Mouse (Mus musculus) MN1 (cell line): ENCODE results near the gene Tigd3.
"Not testable (repeated sequence)": the region's sequence is repeated elsewhere in the genome, so short reads cannot be mapped to it uniquely, and the experiment has no call there.

Source experiments
- DNase-seq: peaks from one replicate; pipeline ENCODE4 v3.0.0-alpha.2; 2016; ENCODE audit warnings: low spot score

Tigd3 gene

GRCm38 (mm10) chr19:5922119-5922942 is 28.4 kb upstream of the Tigd3 start:
- DNase-seq: no peak

- no peak for DNase-seq
Observed at GRCm38 (mm10) chr19:5921715-5922114, 27.8 kb upstream of the Tigd3 start.

DNA sequence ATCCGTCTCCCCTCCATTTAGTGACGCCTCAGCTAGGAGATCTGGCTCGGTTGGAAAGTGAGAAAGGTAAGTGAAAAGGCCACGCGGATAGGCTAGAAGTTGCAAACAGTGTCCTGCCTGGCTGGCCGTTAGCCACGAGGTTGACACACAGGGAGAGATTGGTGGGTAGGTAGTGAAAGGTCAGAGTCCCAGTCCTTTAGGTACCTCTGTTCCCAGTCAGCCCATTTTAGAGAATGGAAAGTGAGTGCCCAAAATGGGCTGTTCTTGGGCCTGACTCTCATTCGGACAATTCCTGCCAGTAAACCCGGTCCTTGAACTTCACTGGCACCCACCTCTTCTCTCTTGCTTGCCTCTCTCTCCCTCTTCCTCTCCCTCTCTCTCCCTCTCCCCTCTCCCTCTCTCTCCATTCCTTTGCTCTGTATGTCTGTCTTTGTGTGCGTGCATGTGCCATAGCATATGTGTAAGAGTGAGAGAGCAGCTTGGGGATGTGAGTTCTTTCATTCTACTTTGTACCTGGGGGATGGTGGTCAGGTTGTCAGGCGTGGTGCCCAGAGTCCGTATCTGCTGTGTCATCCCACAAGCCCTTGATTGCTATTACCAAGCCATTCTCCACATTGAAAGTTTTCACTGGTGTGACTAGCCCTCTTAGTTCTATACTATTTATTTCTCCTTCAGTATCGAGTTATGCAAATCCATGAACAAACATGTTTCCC is 19.2 kb upstream of the Tigd3 start, which contains the start of gene Dpf2:
Gene Dpf2 (minus strand): TSS at position 4 of the 713 bp plus-strand sequence.
- DNase-seq: peak; percentile 31

DNA sequence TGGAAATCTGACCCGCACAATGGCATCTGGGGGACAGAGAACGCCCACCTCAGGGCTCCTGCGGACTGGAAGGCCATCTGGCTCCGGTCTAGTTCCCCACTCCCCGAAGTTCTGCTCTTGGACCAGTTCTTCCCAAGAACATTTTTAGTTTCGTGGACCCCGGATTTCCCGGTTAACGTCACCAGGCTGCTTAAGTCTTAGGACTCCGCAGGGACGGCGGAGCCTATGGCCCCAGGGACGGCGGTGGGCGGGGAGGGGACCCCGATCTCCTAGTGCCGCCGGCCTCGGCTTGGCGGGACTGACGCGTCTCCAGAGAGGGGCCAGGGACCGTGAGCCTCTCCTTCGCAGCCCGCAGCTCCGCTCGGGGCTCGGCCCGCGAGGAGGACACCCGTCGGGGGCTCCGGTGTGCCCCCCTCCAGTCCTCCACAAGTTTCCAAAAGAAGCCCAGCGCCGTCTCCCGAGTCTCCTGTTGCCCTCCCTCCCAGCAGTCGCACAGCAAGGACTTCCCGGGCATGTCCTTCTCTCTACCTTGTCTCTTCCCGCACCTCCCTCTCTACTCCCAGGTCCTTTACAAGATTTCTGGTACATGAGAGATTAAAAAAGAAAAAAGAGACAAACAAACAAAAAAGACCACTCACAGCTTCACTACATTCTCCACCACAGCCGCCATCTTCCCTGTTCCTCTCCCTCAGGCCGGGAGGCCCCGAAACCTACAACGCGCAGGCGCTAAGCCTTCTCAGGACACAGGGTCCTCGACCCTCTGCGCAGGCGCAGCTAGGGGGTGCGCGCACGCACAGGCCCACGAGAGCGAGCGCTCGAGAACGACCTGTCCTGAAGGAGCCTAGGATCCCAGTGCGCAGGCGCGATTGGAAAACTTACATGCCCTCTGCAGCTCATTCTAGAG is 18.4 kb upstream of the Tigd3 start:
- peak; percentile 98 for DNase-seq

- DNase-seq: peak; percentile 57
Observed at GRCm38 (mm10) chr19:5911430-5912102, 17.6 kb upstream of the Tigd3 start.

- peak; percentile 54 for DNase-seq
Observed at GRCm38 (mm10) chr19:5910221-5910620, 16.3 kb upstream of the Tigd3 start.

DNA sequence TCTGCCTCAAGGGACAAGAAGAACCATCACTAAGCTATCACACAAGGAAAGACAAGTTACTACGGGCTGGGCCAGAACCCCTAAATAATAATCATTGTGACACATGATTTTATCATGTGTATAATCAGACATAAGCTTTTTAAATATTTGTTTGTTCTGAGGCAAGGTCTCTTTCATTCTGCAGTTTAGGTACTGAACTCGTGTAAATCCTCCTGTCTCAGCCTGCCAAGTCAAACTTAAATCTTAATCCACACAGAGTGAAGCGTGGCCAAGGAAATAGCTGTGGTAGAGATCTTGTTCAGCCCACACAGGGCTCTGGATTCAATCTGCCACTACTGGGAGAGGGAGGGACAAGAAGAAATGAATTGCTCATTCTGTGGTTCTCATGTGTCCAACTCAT is 13.3 kb upstream of the Tigd3 start:
- no peak for DNase-seq

DNA sequence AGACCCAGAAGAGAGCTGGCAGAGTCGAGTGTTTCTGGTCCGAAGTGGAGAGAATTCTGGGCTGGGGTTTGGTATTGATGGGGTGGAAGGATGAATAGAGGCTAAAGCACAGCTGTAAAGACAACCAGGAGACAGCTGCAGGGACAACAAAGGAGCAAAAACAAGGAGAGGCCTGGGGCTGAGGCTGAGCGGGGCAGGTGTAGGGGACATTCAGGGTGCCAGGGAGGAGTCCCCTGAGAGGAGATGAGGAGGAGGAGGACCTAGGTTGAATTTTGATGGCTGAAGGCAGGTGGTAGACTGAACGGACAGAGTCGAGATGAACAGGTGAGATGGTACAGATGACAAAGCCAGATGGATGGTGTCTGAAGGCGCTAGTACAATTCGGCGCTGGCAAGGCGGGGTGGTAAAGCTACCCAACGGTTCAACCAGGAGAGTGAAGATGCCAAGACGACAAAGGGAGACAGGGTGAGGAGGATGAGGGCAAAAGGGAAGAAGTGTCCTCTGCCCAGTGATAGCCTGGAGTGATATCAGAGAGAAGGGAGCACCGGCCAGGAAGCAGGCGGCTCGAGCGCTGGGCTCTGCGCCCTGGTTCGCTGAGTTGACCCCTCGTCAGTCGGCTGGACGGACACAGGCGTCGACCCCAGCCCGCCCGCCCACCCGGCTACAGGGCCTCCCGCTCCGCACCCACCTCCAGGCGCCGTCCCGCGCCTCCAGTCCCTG is 507 bp downstream of the Tigd3 start:
- no peak for DNase-seq

DNA sequence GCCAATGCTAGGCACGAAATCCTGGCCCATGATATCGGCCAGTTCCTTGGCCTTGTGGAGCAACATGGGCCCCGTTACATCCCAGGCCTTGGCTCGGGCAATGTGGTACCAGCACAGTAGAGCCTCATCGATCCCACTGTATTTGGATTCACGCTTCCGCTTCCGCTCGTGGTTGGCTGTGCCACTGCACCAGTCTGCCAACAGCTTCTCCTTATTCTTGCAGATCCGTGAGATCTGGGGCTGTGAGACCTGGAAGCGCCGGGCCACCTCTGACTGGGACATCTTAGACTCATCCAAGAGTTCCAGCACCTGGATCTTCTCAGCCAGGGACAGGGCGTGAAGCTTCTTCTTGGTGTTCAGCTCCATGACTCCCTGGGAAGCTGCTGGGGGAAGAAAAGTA is 1.2 kb downstream of the Tigd3 start:
- DNase-seq: no peak

GRCm38 (mm10) chr19:5892262-5892661 is 1.7 kb downstream of the Tigd3 start:
- DNase-seq: no peak

- DNase-seq: no peak
Observed at GRCm38 (mm10) chr19:5891521-5892258, 2.3 kb downstream of the Tigd3 start.

DNA sequence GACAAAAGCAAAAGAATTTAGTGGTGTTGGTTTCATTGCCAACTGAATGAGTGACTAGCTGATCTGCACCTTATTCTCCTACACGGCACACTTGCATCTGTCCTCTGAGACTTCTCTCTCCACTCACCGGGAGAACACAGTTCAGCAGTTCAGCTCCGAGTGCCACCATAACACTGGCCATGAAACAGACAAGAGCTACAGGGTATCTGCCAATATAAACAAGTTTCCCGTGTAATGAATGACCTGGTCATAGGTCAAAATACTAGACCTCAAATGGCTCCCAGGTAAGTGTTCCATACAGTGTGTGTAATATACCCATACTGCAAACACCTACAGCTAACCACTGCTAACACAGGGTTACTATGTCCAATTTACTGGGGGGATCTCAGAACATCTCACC is 4.7 kb downstream of the Tigd3 start:
- DNase-seq: no peak

GRCm38 (mm10) chr19:5887234-5887815 is 6.6 kb downstream of the Tigd3 start:
- DNase-seq: no peak

DNA sequence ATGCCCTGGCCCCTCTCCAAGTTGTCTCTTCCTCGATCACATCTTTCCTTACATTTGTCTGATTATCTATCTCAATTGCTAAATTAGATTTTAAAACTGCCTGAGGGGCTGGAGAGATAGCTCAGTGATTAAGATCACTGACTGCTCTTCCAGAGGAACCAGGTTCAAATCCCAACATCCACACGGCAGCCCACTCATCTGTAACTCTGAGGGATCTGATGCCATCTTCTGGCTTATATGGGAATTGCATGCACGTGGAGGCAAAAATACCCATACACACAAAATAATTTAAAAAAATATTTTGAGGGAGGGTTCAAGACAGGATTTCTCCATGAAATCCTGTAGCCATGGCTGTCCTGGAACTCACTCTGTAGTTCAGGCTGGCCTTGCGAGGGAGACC is 8.1 kb downstream of the Tigd3 start:
- DNase-seq: no peak

DNA sequence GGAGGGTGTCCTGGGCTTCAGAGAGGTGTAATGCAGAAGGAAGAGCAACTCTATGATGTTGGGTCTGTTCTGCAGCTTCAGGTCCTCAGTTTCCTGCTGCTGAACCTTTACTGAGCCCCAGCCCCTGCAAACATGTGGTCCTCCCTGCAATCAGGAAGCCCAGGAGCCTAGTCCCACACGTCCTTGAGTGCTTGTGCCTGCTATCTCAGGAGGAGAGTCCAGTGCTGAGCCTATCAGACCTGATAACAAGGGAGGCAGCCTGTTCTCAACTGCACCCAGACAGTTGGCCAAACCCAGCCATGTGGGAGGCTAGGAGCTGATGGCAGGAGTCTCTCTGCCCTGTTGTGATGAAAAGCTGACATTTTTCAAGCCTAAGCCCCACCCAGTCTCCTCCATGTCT is 10.0 kb downstream of the Tigd3 start:
- no peak for DNase-seq

DNA sequence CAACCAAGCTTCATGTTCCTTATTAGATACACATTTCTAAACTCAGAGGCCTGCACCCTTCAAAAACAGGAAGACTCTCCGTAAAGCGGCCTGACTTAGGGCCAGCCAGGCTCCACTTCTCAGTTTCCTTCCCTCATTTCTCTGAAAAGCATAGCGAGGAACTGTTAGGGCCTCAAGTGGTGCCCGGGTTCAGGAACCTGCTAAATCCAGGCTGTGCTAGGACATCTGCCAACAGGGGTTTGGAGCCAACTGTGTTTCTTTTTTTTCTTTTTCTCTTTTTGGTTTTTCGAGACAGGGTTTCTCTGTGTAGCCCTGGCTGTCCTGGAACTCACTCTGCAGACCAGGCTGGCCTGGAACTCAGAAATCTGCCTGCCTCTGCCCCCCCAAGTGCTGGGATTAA is 11.9 kb downstream of the Tigd3 start:
- DNase-seq: not testable (repeated sequence)

DNA sequence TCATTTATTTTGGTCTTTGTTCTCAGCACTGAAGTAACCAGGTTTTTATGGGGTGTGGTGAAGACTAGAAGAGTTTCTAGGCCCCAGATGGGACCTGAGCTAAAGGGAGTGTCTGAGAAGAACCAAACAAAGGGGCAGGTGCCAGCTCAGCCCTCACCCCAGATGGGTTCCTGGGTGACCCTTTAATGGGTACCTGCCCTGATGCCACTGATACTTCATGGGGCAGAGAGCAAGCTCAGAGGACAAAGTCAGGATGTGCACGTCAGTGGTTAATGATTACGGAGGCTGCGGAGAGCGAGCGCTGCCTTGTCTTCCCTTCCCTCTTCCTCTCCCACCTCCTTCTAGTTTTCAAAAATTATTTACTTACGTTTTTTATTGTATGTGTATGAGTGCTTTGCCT is 12.8 kb downstream of the Tigd3 start:
- DNase-seq: no peak

DNA sequence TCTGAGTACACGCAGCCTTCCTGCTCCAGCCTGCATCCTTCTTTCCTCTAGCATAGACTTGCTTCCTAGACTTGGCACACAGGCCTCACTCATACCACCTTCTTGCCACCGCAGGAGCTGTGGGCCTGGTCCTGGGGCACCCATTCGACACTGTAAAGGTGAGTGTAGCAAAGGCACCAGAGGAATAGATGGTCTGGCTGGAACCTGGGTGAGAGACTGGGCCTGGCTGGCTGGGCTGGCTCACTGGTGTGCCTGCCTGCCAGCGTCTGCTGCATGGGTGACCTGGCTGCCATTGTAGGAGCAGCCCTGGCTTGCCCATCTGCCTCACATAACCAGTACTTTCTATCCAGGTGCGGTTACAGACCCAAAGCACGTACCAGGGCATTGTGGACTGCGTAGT is 14.2 kb downstream of the Tigd3 start:
- DNase-seq: no peak

- DNase-seq: no peak
Observed at GRCm38 (mm10) chr19:5878916-5879315, 15.0 kb downstream of the Tigd3 start.

DNA sequence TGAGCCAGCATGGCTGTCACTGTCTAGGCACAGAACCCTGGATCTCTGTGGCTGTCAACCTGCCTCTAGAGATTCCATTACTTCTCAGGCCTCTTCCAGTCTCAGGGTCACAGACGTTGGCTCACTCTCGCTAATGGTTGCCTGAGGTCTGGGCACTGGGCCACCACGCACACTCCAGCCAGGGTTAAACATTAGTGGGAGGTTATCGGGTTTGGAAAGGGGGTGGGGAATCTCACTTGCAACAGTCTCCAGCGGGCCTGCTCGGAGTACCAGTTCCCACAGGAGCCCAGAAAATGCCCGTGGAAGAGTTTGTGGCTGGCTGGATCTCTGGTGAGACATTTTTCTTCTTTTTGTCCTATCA is 15.6 kb downstream of the Tigd3 start:
- DNase-seq: peak; percentile 46
